Mouse (Mus musculus) stomach, postnatal 0 days (tissue): ENCODE measurements around the gene Fcho2.

Experiments
- CTCF ChIP-seq: IDR thresholded peaks from 2 replicates; pipeline ENCODE4 v1.5.1; 2016; ENCODE audit warnings: antibody characterized with exemption, low read depth, mild to moderate bottlenecking, moderate library complexity
- EP300 ChIP-seq: optimal IDR thresholded peaks from 2 replicates; pipeline ENCODE3; 2016; ENCODE audit warnings: antibody characterized with exemption

- no peak for TF ChIP-seq CTCF
- no peak for TF ChIP-seq EP300
Observed at GRCm38 (mm10) chr13:98804480-98804879, 10.8 kb downstream of the Fcho2 start.
